Mouse (Mus musculus) embryonic fibroblast, embryonic 13.5 days (primary cell): ENCODE results near the gene Rasgrf2. TPM values are rescaled to one million over a fixed set of nuclear protein-coding genes. Genes with fewer than 3 reads are reported as not detected.

ENCODE experiments used
- H3K27ac ChIP-seq: 2 replicates; pipeline ENCODE4 v1.5.1; 2012; ENCODE audit warnings: low read length, control low read depth, inconsistent platforms; ENCODE audit not compliant: insufficient read depth
- H3K4me1 ChIP-seq: 2 replicates; pipeline ENCODE4 v1.6.1; 2011; ENCODE audit warnings: low read length; ENCODE audit not compliant: control insufficient read depth, insufficient read depth
- H3K4me3 ChIP-seq: 2 replicates; pipeline ENCODE4 v1.5.1; 2011; ENCODE audit warnings: mild to moderate bottlenecking, control low read depth, low read length; ENCODE audit not compliant: insufficient read depth
- CTCF ChIP-seq: IDR thresholded peaks from 2 replicates; pipeline ENCODE4 v1.5.1; 2011; ENCODE audit warnings: mild to moderate bottlenecking, control low read depth, low read length, moderate library complexity, borderline replicate concordance; ENCODE audit not compliant: insufficient read depth
- POLR2A ChIP-seq: IDR thresholded peaks from 2 replicates; pipeline ENCODE4 v1.6.1; 2011; ENCODE audit warnings: low read depth, mild to moderate bottlenecking, control low read depth, low read length, moderate library complexity
- polyA plus RNA-seq: library from polyadenylated mRNA; stranded (reverse); fragments of >200 nt; gene quantifications from 2 replicates; pipeline ENCODE4 v1.2.4, GENCODE M21; 2011; ENCODE audit warnings: low read depth; ENCODE audit not compliant: missing spikeins, insufficient read length

The Rasgrf2 gene
- polyA plus RNA-seq, 1 experiment = 0.11 TPM

- Histone ChIP-seq H3K4me3 (no peak overlapping the region), H3K27ac (no peak overlapping the region), H3K4me1 (no peaks in the 10 kb centered on the region)
- TF ChIP-seq CTCF (no peak), POLR2A (no peak)
Observed at GRCm38 (mm10) chr13:91874565-91874964, 256.9 kb downstream of the Rasgrf2 start.

- Histone ChIP-seq H3K27ac (no peak overlapping the region), H3K4me1 (no peaks in the 10 kb centered on the region)
Observed at GRCm38 (mm10) chr13:91873734-91874329, 257.6 kb downstream of the Rasgrf2 start.

GRCm38 (mm10) chr13:91868577-91868976 lies 262.9 kb downstream of the Rasgrf2 start:
- H3K27ac ChIP-seq = no peak overlapping the region
- H3K4me1 ChIP-seq = no peaks in the 10 kb centered on the region
- TF ChIP-seq CTCF (no peak), POLR2A (no peak)

More at GRCm38 (mm10) chr13:91873734-91874329, 257.6 kb downstream of the Rasgrf2 start:
- H3K4me3 ChIP-seq = no peak overlapping the region
- no peak for TF ChIP-seq CTCF
- TF ChIP-seq POLR2A = no peak

GRCm38 (mm10) chr13:91858835-91859234 lies 272.6 kb downstream of the Rasgrf2 start:
- TF ChIP-seq POLR2A = no peak
- TF ChIP-seq CTCF = no peak
- no peak overlapping the region for H3K27ac ChIP-seq
- no peaks in the 10 kb centered on the region for H3K4me1 ChIP-seq
- no peak overlapping the region for H3K4me3 ChIP-seq

More at GRCm38 (mm10) chr13:91868577-91868976, 262.9 kb downstream of the Rasgrf2 start:
- H3K4me3 ChIP-seq = no peak overlapping the region

- TF ChIP-seq POLR2A = no peak
- no peak for TF ChIP-seq CTCF
- Histone ChIP-seq H3K4me3 (no peak overlapping the region), H3K27ac (no peak overlapping the region), H3K4me1 (no peaks in the 10 kb centered on the region)
Observed at GRCm38 (mm10) chr13:91857427-91857826, 274.0 kb downstream of the Rasgrf2 start.

- TF ChIP-seq POLR2A = no peak
- H3K27ac ChIP-seq = no peak overlapping the region
- H3K4me3 ChIP-seq = no peak overlapping the region
- H3K4me1 ChIP-seq = no peaks in the 10 kb centered on the region
Observed at GRCm38 (mm10) chr13:91854412-91854811, 277.0 kb downstream of the Rasgrf2 start.

Other genes starting within 250 kb of the Rasgrf2 start
- gene Gm20379, start 174.3 kb upstream of the Rasgrf2 start, polyA plus RNA-seq = not detected in 2 replicates
- 6.3 and 7.6 TPM in 2 replicates for gene Dhfr, start 223.1 kb upstream of the Rasgrf2 start, polyA plus RNA-seq
- gene Msh3, start 223.3 kb upstream of the Rasgrf2 start, polyA plus RNA-seq = 8.1 and 14.0 TPM in 2 replicates